11 mouse cellular contexts compared by ENCODE assay signal in the genomic region with DNA sequence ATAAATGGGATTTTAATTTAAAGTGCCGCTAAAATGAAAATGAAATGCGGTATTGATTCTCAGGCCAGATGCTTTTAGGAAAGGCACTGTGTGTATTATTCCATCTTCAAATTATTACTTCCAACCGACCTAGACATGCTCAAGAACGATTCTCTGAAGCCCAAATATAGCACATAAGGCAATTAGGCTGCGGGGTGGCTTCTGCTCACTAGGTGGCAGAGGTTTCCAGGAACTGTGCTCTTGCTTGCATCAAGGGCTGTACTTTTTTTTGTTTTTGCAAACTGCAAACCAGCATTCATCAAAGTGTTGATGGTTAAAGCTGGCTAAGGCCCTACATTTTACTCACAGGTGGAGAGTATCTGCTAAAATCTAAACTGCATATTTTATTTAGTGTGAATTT.
A peak's percentile ranks its signal among the peaks of the same experiment; 100 is the strongest.
DNase-seq lines count a peak whose midpoint lies in the region; ATAC-seq and TF ChIP-seq lines count a peak whose summit lies in the region.
"Had no signal": no experiment of that assay in that cellular context is flagged by ENCODE, and none has a peak within 500 bp of the region (broad histone marks: within the 10 kb centered on the region; RNA-seq: fewer than 3 reads in every experiment).

No protein-coding gene starts in this region.

- DNase-seq in embryo, embryonic 10 days (ENCODE audit: low spot score): peak; percentile 63
- DNase-seq in embryo, embryonic 9.5 days (ENCODE audit: extremely low spot score): no peak
- DNase-seq in left cerebral cortex, postnatal 25 days (ENCODE audit: low spot score in 2 of 2): peak; percentile 8 to 12
- DNase-seq in left cerebral cortex, adult 18-20 months (ENCODE audit: low spot score in 2 of 2): no peak
- DNase-seq in ZHBTc4 (ENCODE audit: low read depth, low spot score): peak; percentile 8
- peak; percentile 42 for DNase-seq in limb, embryonic 14.5 days (ENCODE audit: low spot score)
- DNase-seq in yolk sac, embryonic 10.5 days (ENCODE audit: low spot score): no peak
- no peak for DNase-seq in Muller cell, postnatal 12 days (ENCODE audit: inconsistent ontology term)
- DNase-seq: adrenal gland, adult 2 months; kidney, adult 9 months; spleen, adult 18-20 months had no signal

- H3K27me3 ChIP-seq in limb, embryonic 14.5 days (ENCODE audit: control insufficient read depth, insufficient read depth, low read length): no peaks in the 10 kb centered on the region

- intact Hi-C loops in left cerebral cortex, postnatal 25 days (cut with DNase I): no loop called here

- no peak overlapping the region for H3K27ac ChIP-seq in limb, embryonic 14.5 days (replicated peaks; ENCODE audit: low read depth, low read length)

- no peak overlapping the region for H3K9ac ChIP-seq in limb, embryonic 14.5 days (ENCODE audit: low read depth, low read length, severe bottlenecking)

- no peak overlapping the region for H3K4me2 ChIP-seq in limb, embryonic 14.5 days (replicated peaks; ENCODE audit: low read depth, low read length, severe bottlenecking)

- H3K4me3 ChIP-seq in limb, embryonic 14.5 days (replicated peaks; ENCODE audit: low read length): no peak overlapping the region

- 27% methylated on average over 5 of the region's 5 CpGs for WGBS in limb, embryonic 14.5 days

- no peak for ATAC-seq in limb, embryonic 14.5 days (ENCODE audit: low FRiP score, low read depth)

- no peaks in the 10 kb centered on the region for H3K36me3 ChIP-seq in limb, embryonic 14.5 days (ENCODE audit: control insufficient read depth, insufficient read depth, low read length)

- no peaks in the 10 kb centered on the region for H3K4me1 ChIP-seq in limb, embryonic 14.5 days (ENCODE audit: control insufficient read depth, insufficient read depth, low read length)

- TF ChIP-seq POLR2A in limb, embryonic 14.5 days (IDR thresholded peaks at IDR 0.05; ENCODE audit: borderline replicate concordance, extremely low read depth, insufficient read depth, insufficient read length): no peak

- no peaks in the 10 kb centered on the region for H3K9me3 ChIP-seq in limb, embryonic 14.5 days (ENCODE audit: control insufficient read depth, low read length)

Comparison
In these comparisons a context has a peak if more than half of its experiments do, and no peak if none do; other contexts are left out.
1. DNase-seq: peak in embryo, embryonic 10 days (single experiment), left cerebral cortex, postnatal 25 days (2 of 2), ZHBTc4 (single experiment) and limb, embryonic 14.5 days (single experiment); none in embryo, embryonic 9.5 days (single experiment), left cerebral cortex, adult 18-20 months (0 of 2), yolk sac, embryonic 10.5 days (single experiment) and Muller cell, postnatal 12 days (single experiment).